Mouse (Mus musculus): Measurements from ENCODE around the gene Gcnt4. TPM values are rescaled to one million over a fixed set of nuclear protein-coding genes. Genes with fewer than 3 reads are reported as not detected.
A peak's percentile ranks its signal among the peaks of the same experiment; 100 is the strongest.

Gcnt4 gene
- polyA plus RNA-seq, 1 experiment, result 0.55 TPM

GRCm38 (mm10) chr13:96945748-96946147 is 21.3 kb downstream of the Gcnt4 start:
- Histone ChIP-seq H3K27ac (ENCODE audit: control insufficient read depth, insufficient read depth, low read length) (no peak overlapping the region), H3K36me3 (ENCODE audit: control insufficient read depth, insufficient read depth, low read length) (no peaks in the 10 kb centered on the region), H3K27me3 (ENCODE audit: control insufficient read depth, insufficient read depth, low read length) (no peaks in the 10 kb centered on the region), H3K4me3 (ENCODE audit: control insufficient read depth, insufficient read depth, low read length) (no peak overlapping the region), H3K4me1 (replicated peaks; ENCODE audit: control insufficient read depth, insufficient read depth, low read length) (no peaks in the 10 kb centered on the region)
- 94% methylated on average over 4 of the region's 4 CpGs for WGBS
- TF ChIP-seq CTCF (IDR thresholded peaks at IDR 0.05; ENCODE audit: borderline replicate concordance, control insufficient read depth, extremely low read depth, insufficient read depth, low read length, poor library complexity), result no peak
- TF ChIP-seq POLR2A (IDR thresholded peaks at IDR 0.05; ENCODE audit: control insufficient read depth, extremely low read depth, insufficient read depth, low read length, poor library complexity), result no peak
- no peak for DNase-seq

GRCm38 (mm10) chr13:96947722-96948121 is 23.2 kb downstream of the Gcnt4 start:
- no peaks in the 10 kb centered on the region for H3K36me3 ChIP-seq (ENCODE audit: control insufficient read depth, insufficient read depth, low read length)
- no peaks in the 10 kb centered on the region for H3K27me3 ChIP-seq (ENCODE audit: control insufficient read depth, insufficient read depth, low read length)
- no peak overlapping the region for H3K4me3 ChIP-seq (ENCODE audit: control insufficient read depth, insufficient read depth, low read length)
- no peak for DNase-seq
- H3K4me1 ChIP-seq (replicated peaks; ENCODE audit: control insufficient read depth, insufficient read depth, low read length), result no peaks in the 10 kb centered on the region
- WGBS, result 96% methylated on average over 7 of the region's 7 CpGs
- no peak for TF ChIP-seq CTCF (IDR thresholded peaks at IDR 0.05; ENCODE audit: borderline replicate concordance, control insufficient read depth, extremely low read depth, insufficient read depth, low read length, poor library complexity)
- TF ChIP-seq POLR2A (IDR thresholded peaks at IDR 0.05; ENCODE audit: control insufficient read depth, extremely low read depth, insufficient read depth, low read length, poor library complexity), result no peak
- H3K27ac ChIP-seq (ENCODE audit: control insufficient read depth, insufficient read depth, low read length), result no peak overlapping the region

GRCm38 (mm10) chr13:96951880-96952279 is 27.4 kb downstream of the Gcnt4 start:
- Histone ChIP-seq H3K4me3 (ENCODE audit: control insufficient read depth, insufficient read depth, low read length) (no peak overlapping the region), H3K27ac (ENCODE audit: control insufficient read depth, insufficient read depth, low read length) (no peak overlapping the region), H3K36me3 (ENCODE audit: control insufficient read depth, insufficient read depth, low read length) (no peaks in the 10 kb centered on the region), H3K27me3 (ENCODE audit: control insufficient read depth, insufficient read depth, low read length) (no peaks in the 10 kb centered on the region), H3K4me1 (replicated peaks; ENCODE audit: control insufficient read depth, insufficient read depth, low read length) (peaks cover 17% of the 10 kb centered on the region)
- DNase-seq, result no peak
- TF ChIP-seq CTCF (IDR thresholded peaks at IDR 0.05; ENCODE audit: borderline replicate concordance, control insufficient read depth, extremely low read depth, insufficient read depth, low read length, poor library complexity) (no peak), POLR2A (IDR thresholded peaks at IDR 0.05; ENCODE audit: control insufficient read depth, extremely low read depth, insufficient read depth, low read length, poor library complexity) (no peak)
- WGBS, result 55% methylated on average over 2 of the region's 2 CpGs

- Histone ChIP-seq H3K4me3 (ENCODE audit: control insufficient read depth, insufficient read depth, low read length) (no peak overlapping the region), H3K27ac (ENCODE audit: control insufficient read depth, insufficient read depth, low read length) (peak overlapping the region; percentile 83), H3K4me1 (replicated peaks; ENCODE audit: control insufficient read depth, insufficient read depth, low read length) (peaks cover 25% of the 10 kb centered on the region), H3K36me3 (ENCODE audit: control insufficient read depth, insufficient read depth, low read length) (no peaks in the 10 kb centered on the region), H3K27me3 (ENCODE audit: control insufficient read depth, insufficient read depth, low read length) (no peaks in the 10 kb centered on the region)
- peak; percentile 83 for DNase-seq
- TF ChIP-seq CTCF (IDR thresholded peaks at IDR 0.05; ENCODE audit: borderline replicate concordance, control insufficient read depth, extremely low read depth, insufficient read depth, low read length, poor library complexity) (no peak), POLR2A (IDR thresholded peaks at IDR 0.05; ENCODE audit: control insufficient read depth, extremely low read depth, insufficient read depth, low read length, poor library complexity) (no peak)
- WGBS, result 3% methylated on average over 6 of the region's 6 CpGs
Observed at GRCm38 (mm10) chr13:96956466-96956865, 32.0 kb downstream of the Gcnt4 start.

- no peaks in the 10 kb centered on the region for H3K36me3 ChIP-seq (ENCODE audit: control insufficient read depth, insufficient read depth, low read length)
- H3K27me3 ChIP-seq (ENCODE audit: control insufficient read depth, insufficient read depth, low read length), result no peaks in the 10 kb centered on the region
- TF ChIP-seq CTCF (IDR thresholded peaks at IDR 0.05; ENCODE audit: borderline replicate concordance, control insufficient read depth, extremely low read depth, insufficient read depth, low read length, poor library complexity) (no peak), POLR2A (IDR thresholded peaks at IDR 0.05; ENCODE audit: control insufficient read depth, extremely low read depth, insufficient read depth, low read length, poor library complexity) (no peak)
- no peak overlapping the region for H3K27ac ChIP-seq (ENCODE audit: control insufficient read depth, insufficient read depth, low read length)
- WGBS, result 94% methylated on average over 1 of the region's 1 CpGs
- no peak for DNase-seq
- H3K4me1 ChIP-seq (replicated peaks; ENCODE audit: control insufficient read depth, insufficient read depth, low read length), result peaks cover 26% of the 10 kb centered on the region
- no peak overlapping the region for H3K4me3 ChIP-seq (ENCODE audit: control insufficient read depth, insufficient read depth, low read length)
Observed at GRCm38 (mm10) chr13:96960019-96960418, 35.5 kb downstream of the Gcnt4 start.

GRCm38 (mm10) chr13:96961366-96962157 is 37.1 kb downstream of the Gcnt4 start:
- Histone ChIP-seq H3K4me1 (replicated peaks; ENCODE audit: control insufficient read depth, insufficient read depth, low read length) (peaks cover 26% of the 10 kb centered on the region), H3K27me3 (ENCODE audit: control insufficient read depth, insufficient read depth, low read length) (no peaks in the 10 kb centered on the region), H3K27ac (ENCODE audit: control insufficient read depth, insufficient read depth, low read length) (no peak overlapping the region), H3K4me3 (ENCODE audit: control insufficient read depth, insufficient read depth, low read length) (no peak overlapping the region), H3K36me3 (ENCODE audit: control insufficient read depth, insufficient read depth, low read length) (no peaks in the 10 kb centered on the region)
- TF ChIP-seq POLR2A (IDR thresholded peaks at IDR 0.05; ENCODE audit: control insufficient read depth, extremely low read depth, insufficient read depth, low read length, poor library complexity) (no peak), CTCF (IDR thresholded peaks at IDR 0.05; ENCODE audit: borderline replicate concordance, control insufficient read depth, extremely low read depth, insufficient read depth, low read length, poor library complexity) (no peak)
- no peak for DNase-seq
- 92% methylated on average over 9 of the region's 9 CpGs for WGBS

Data from thymus, adult 2 months (tissue).